Mouse (Mus musculus) cortical plate, adult 2 months (tissue): ENCODE data around the gene Tet2. TPM values are rescaled to one million over a fixed set of nuclear protein-coding genes. Genes with fewer than 3 reads are reported as not detected.

ENCODE experiments used
- H3K27ac ChIP-seq: fragments of 200-500 bp; 2 replicates; pipeline ENCODE4 v1.5.1; 2012; ENCODE audit warnings: low read length, control low read depth, inconsistent platforms; ENCODE audit not compliant: insufficient read depth
- H3K4me1 ChIP-seq: fragments of 200-500 bp; 2 replicates; pipeline ENCODE4 v1.6.1; 2011; ENCODE audit warnings: low read length; ENCODE audit not compliant: control insufficient read depth, insufficient read depth
- H3K4me3 ChIP-seq: fragments of 200-500 bp; 2 replicates; pipeline ENCODE4 v1.5.1; 2011; ENCODE audit warnings: mild to moderate bottlenecking, low read length, control low read depth; ENCODE audit not compliant: insufficient read depth
- CTCF ChIP-seq: fragments of 200-500 bp; IDR thresholded peaks from 2 replicates; pipeline ENCODE4 v1.5.1; 2011; ENCODE audit warnings: mild to moderate bottlenecking, control low read depth, low read length; ENCODE audit not compliant: insufficient read depth; ENCODE audit errors: extremely low read depth
- POLR2A ChIP-seq: fragments of 200-500 bp; IDR thresholded peaks from 2 replicates; pipeline ENCODE4 v1.6.1; 2011; ENCODE audit warnings: mild to moderate bottlenecking, low read length, control low read depth; ENCODE audit not compliant: insufficient read depth; ENCODE audit errors: extremely low read depth
- polyA plus RNA-seq: library from polyadenylated mRNA; depleted of rRNA; stranded (reverse); fragments of >200 nt; gene quantifications from 2 replicates; pipeline ENCODE4 v1.2.3, GENCODE M21; 2012; rRNA removed

The Tet2 gene
- polyA plus RNA-seq, 1 experiment: 25.6 TPM

DNA sequence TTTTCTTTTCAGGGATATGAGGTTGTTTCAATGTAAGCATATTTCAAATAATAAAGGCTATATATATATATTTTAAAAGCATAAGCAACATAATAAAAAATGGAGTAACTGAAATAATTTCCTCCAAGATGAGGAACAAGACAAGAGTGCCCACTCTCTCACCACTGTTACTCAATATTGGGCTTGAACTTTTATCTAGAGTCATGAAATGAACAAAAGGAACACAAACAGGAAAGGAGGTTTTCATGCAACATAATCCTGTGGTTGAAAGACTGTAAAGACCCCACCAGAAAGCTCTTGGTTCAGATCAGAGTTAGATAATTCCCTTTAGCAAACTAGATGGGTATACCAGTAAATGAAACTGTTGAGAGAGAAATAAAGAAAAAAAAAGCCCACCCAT, 121.9 kb downstream of the Tet2 start:
- TF ChIP-seq CTCF (no peak), POLR2A (no peak)
- H3K4me3 ChIP-seq: no peak overlapping the region
- H3K4me1 ChIP-seq: no peaks in the 10 kb centered on the region
- no peak overlapping the region for H3K27ac ChIP-seq

GRCm38 (mm10) chr3:133414747-133415146, 130.2 kb downstream of the Tet2 start:
- H3K4me1 ChIP-seq: no peaks in the 10 kb centered on the region
- TF ChIP-seq CTCF (no peak), POLR2A (no peak)
- no peak overlapping the region for H3K27ac ChIP-seq
- no peak overlapping the region for H3K4me3 ChIP-seq

Other genes with a start within 250 kb of the Tet2 start
- gene Ppa2, start 235.0 kb downstream of the Tet2 start, polyA plus RNA-seq: 69.4 and 71.1 TPM in 2 replicates